Mouse (Mus musculus) WW6 (cell line): ENCODE measurements around the gene Gm21518.
"Not testable (repeated sequence)": the region's sequence is repeated elsewhere in the genome, so short reads cannot be mapped to it uniquely, and the experiment has no call there.

ENCODE experiments used
- DNase-seq: peaks from one replicate; pipeline ENCODE4 v3.0.0-alpha.2; 2013; ENCODE audit warnings: low read depth, low spot score

Gm21518 gene

GRCm38 (mm10) chrY:62190566-62190965 is at the start of gene Gm21518:
Gene Gm21518, plus strand, starts transcription at chrY:62190866.
- DNase-seq = not testable (repeated sequence)
